Mouse (Mus musculus): ENCODE results near the gene Sh3gl2.

DNA sequence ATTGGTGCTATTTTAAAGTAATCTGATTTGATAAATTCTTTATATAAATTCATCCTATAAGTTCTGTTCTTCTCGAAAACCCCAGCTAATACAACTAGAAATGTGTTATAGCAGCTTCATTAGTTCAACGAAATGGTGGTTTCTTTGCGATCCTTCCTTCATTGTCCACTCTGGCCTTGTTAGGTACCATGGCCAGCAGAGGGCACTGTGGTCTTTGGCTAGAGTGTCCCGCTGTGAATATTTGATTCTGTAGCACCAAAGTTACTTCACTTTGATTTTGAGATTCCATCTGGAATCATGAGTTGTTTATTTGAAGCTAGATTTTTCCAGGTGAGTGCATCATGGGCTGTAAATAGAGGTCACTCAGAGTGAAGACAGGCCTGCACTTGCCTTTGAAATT, 197.9 kb downstream of the Sh3gl2 start:
- peak; percentile 69; the same call in 1 of the 2 replicates for TF ChIP-seq CTCF (IDR thresholded peaks at IDR 0.05; ENCODE audit: borderline replicate concordance, insufficient read depth, low read length)
- TF ChIP-seq POLR2A (IDR thresholded peaks at IDR 0.05; ENCODE audit: low read depth, low read length), result no peak
